In genomic region chr11:120989523-120989922, GRCm38 (mm10) we compare ENCODE assay signal across 8 mouse cellular contexts. TPM values are rescaled to one million over a fixed set of nuclear protein-coding genes. Genes with fewer than 3 reads are reported as not detected.
A peak's percentile ranks its signal among the peaks of the same experiment; 100 is the strongest.
DNase-seq lines count a peak whose midpoint lies in the region; ATAC-seq and TF ChIP-seq lines count a peak whose summit lies in the region.

No protein-coding gene starts in this region.

- peak overlapping the region; percentile 96 for H3K4me2 ChIP-seq in heart, embryonic 13.5 days
- H3K4me2 ChIP-seq in forebrain, embryonic 13.5 days: peak overlapping the region; percentile 94

- no peaks in the 10 kb centered on the region for H3K9me3 ChIP-seq in heart, embryonic 13.5 days
- H3K9me3 ChIP-seq in E14TG2a.4 (ENCODE audit: low read length): no peaks in the 10 kb centered on the region
- no peaks in the 10 kb centered on the region for H3K9me3 ChIP-seq in forebrain, embryonic 13.5 days (replicated peaks)

- 27% methylated on average over 1 of the region's 1 CpGs for WGBS in heart, embryonic 13.5 days
- WGBS in forebrain, embryonic 13.5 days: 43% methylated on average over 1 of the region's 1 CpGs

- no peak for TF ChIP-seq CTCF in E14TG2a.4 (conservative IDR thresholded peaks at IDR 0.05; ENCODE audit: low read length)

- H3K27me3 ChIP-seq in heart, embryonic 13.5 days (replicated peaks): no peaks in the 10 kb centered on the region
- H3K27me3 ChIP-seq in E14TG2a.4 (ENCODE audit: insufficient read depth, low read length): no peaks in the 10 kb centered on the region
- H3K27me3 ChIP-seq in forebrain, embryonic 13.5 days: no peaks in the 10 kb centered on the region

- no peak for ATAC-seq in heart, embryonic 13.5 days (ENCODE audit: extremely low read depth, insufficient number of reproducible peaks, low FRiP score, low TSS enrichment)
- no peak for ATAC-seq in forebrain, embryonic 13.5 days

- H3K4me1 ChIP-seq in heart, embryonic 13.5 days: peaks cover 79% of the 10 kb centered on the region
- peaks cover 60% of the 10 kb centered on the region for H3K4me1 ChIP-seq in E14TG2a.4 (replicated peaks; ENCODE audit: low read depth, low read length)
- H3K4me1 ChIP-seq in forebrain, embryonic 13.5 days: peaks cover 56% of the 10 kb centered on the region

- peak overlapping the region; percentile 99 for H3K4me3 ChIP-seq in heart, embryonic 13.5 days
- peak overlapping the region; percentile 95 for H3K4me3 ChIP-seq in E14TG2a.4 (replicated peaks; ENCODE audit: low read length)
- H3K4me3 ChIP-seq in forebrain, embryonic 13.5 days: peak overlapping the region; percentile 100

- H3K36me3 ChIP-seq in heart, embryonic 13.5 days: peaks cover 31% of the 10 kb centered on the region
- H3K36me3 ChIP-seq in E14TG2a.4 (ENCODE audit: insufficient read depth, low read length): peaks cover 60% of the 10 kb centered on the region
- H3K36me3 ChIP-seq in forebrain, embryonic 13.5 days (ENCODE audit: poor library complexity, severe bottlenecking): peaks cover 23% of the 10 kb centered on the region

- H3K27ac ChIP-seq in heart, embryonic 13.5 days (replicated peaks): peak overlapping the region; percentile 98
- 0 out of 2 replicates have a peak overlapping the region, but pooled peaks have one; percentile 95 for H3K27ac ChIP-seq in forebrain, embryonic 13.5 days

- H3K9ac ChIP-seq in heart, embryonic 13.5 days: peak overlapping the region; percentile 100
- peak overlapping the region; percentile 100 for H3K9ac ChIP-seq in forebrain, embryonic 13.5 days

- DNase-seq in heart, adult 8-10 months (ENCODE audit: low spot score): no peak
- peak; percentile 18 for DNase-seq in lung, postnatal 36 days
- DNase-seq in urinary bladder, postnatal 4 days (ENCODE audit: low spot score in 2 of 2): no peak
- DNase-seq in right cerebral cortex, adult 18-20 months: no peak
- no peak for DNase-seq in spleen, adult 18-20 months

RNA-seq across cellular contexts. Expression of gene Csnk1d, which starts 1.6 kb away (rescaled TPM):
- polyA plus RNA-seq in heart, embryonic 13.5 days (2015; fragmentation: Nextera tagmentation; extraction: Ambion mirVana): 71.4 and 71.5 TPM in 2 replicates
- 10 to 100 TPM; 52.1 to 61.2 (median 56.3) TPM for total RNA-seq in heart, adult 8-10 months (2022)
- polyA plus RNA-seq in forebrain, embryonic 13.5 days (2015; fragmentation: Nextera tagmentation; extraction: Ambion mirVana): 122 and 139 TPM in 2 replicates

RNA-seq across cellular contexts. Expression of gene Slc16a3, which starts 41.2 kb away (rescaled TPM):
- polyA plus RNA-seq in heart, embryonic 13.5 days (2015; fragmentation: Nextera tagmentation; extraction: Ambion mirVana): 224 and 258 TPM in 2 replicates
- total RNA-seq in heart, adult 8-10 months (2022): 1 to 10 TPM; 1.0 to 3.7 (median 1.3) TPM
- 15.7 and 18.7 TPM in 2 replicates for polyA plus RNA-seq in forebrain, embryonic 13.5 days (2015; fragmentation: Nextera tagmentation; extraction: Ambion mirVana)

RNA-seq across cellular contexts. Expression of gene Cd7, which starts 49.7 kb away (rescaled TPM):
- polyA plus RNA-seq in heart, embryonic 13.5 days (2015; fragmentation: Nextera tagmentation; extraction: Ambion mirVana): 0.22 and 0.29 TPM in 2 replicates
- under 1 TPM in 2 of 4 experiments, not detected in 2; 0.37 to 0.49 TPM for total RNA-seq in heart, adult 8-10 months (2022)
- polyA plus RNA-seq in forebrain, embryonic 13.5 days (2015; fragmentation: Nextera tagmentation; extraction: Ambion mirVana): not detected in 2 replicates

RNA-seq across cellular contexts. Expression of gene Ccdc57, which starts 56.9 kb away (rescaled TPM):
- polyA plus RNA-seq in heart, embryonic 13.5 days (2015; fragmentation: Nextera tagmentation; extraction: Ambion mirVana): 3.1 and 3.7 TPM in 2 replicates
- total RNA-seq in heart, adult 8-10 months (2022): 1 to 10 TPM in 2 of 4 experiments, under 1 TPM in 2; 0.72 to 1.7 (median 1.2) TPM
- polyA plus RNA-seq in forebrain, embryonic 13.5 days (2015; fragmentation: Nextera tagmentation; extraction: Ambion mirVana): 5.6 and 6.9 TPM in 2 replicates

Comparison
In these comparisons a context has a peak if more than half of its experiments do, and no peak if none do; other contexts are left out.
1. RNA of gene Slc16a3, which starts 41.2 kb away (polyA plus RNA-seq): 224 to 258 TPM in heart, embryonic 13.5 days; 15.7 to 18.7 TPM in forebrain, embryonic 13.5 days; every median in the first group is over 10 times any median in the second.
2. Peak in every context shown above with its lines, with median percentiles within 50 percentile points of each other: H3K4me3 ChIP-seq.